Mouse (Mus musculus) thymus, postnatal 10 days (tissue): ENCODE data around the gene Krtap4-7.
"Not testable (repeated sequence)": the region's sequence is repeated elsewhere in the genome, so short reads cannot be mapped to it uniquely, and the experiment has no call there.

ENCODE experiments used
- DNase-seq, 2 experiments: peaks; one replicate each; pipeline ENCODE4 v3.0.0; 2021; ENCODE audit warnings: low spot score in 2 of 2

Gene Krtap4-7

GRCm38 (mm10) chr11:99597742-99598141 is 46.1 kb downstream of the Krtap4-7 start, which contains the start of gene Krtap9-3:
Gene Krtap9-3, minus strand, starts transcription at chr11:99598105.
- DNase-seq = not testable (repeated sequence)
